Mouse (Mus musculus): ENCODE data around the gene Rabl3.

DNA sequence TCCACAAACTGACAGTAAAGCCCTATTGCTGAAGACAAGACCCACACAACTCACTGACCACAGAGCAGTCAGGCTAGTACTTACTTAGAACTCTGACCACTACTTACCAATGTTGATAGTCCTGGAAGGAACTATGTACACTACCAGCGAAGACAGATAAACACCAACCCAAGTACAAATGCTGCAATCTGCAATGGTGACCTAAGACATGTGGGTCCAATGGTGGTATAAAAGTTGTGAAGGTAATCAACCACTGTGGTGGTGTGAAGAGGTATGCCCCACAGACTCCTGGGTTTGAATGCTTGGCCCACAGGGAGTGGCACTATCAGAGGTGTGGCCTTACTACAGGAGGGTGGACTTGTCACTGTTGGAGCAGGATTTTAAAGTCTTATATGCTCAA is 20.0 kb upstream of the Rabl3 start:
- no peak for TF ChIP-seq CHD2 (IDR thresholded peaks at IDR 0.05; ENCODE audit: low read depth, low read length)
- no peak for TF ChIP-seq ZNF384 (IDR thresholded peaks at IDR 0.05; ENCODE audit: low read depth, low read length)
- no peak for TF ChIP-seq HCFC1 (IDR thresholded peaks at IDR 0.05; ENCODE audit: borderline replicate concordance, insufficient read depth, low read length)
- TF ChIP-seq ZC3H11A (IDR thresholded peaks at IDR 0.05; ENCODE audit: borderline replicate concordance, low read depth, low read length) = no peak
- no peak for TF ChIP-seq MAFK (IDR thresholded peaks at IDR 0.05; ENCODE audit: insufficient read depth, low read depth, low read length)

Data from ES-E14 (cell line).